Comparison of ENCODE assay signal across 12 mouse cellular contexts in genomic region chr6:95766566-95766965, GRCm38 (mm10).
"Had no signal": no experiment of that assay in that cellular context is flagged by ENCODE, and none has a peak within 500 bp of the region (broad histone marks: within the 10 kb centered on the region; RNA-seq: fewer than 3 reads in every experiment).

No protein-coding gene starts in this region.

- DNase-seq: kidney, adult 11 months; kidney, postnatal 25 days; left cerebral cortex, postnatal 4 days; liver, embryonic 13.5 days; lung, adult 18-20 months; lung, postnatal 4 days had no signal

- H3K36me3 ChIP-seq: kidney, embryonic 15.5 days; limb, embryonic 13.5 days; liver, embryonic 13.5 days; midbrain, embryonic 15.5 days; neural tube, embryonic 12.5 days had no signal

- H3K4me3 ChIP-seq: kidney, embryonic 15.5 days; layer of hippocampus, adult 2 months; limb, embryonic 13.5 days; liver, embryonic 13.5 days; midbrain, embryonic 15.5 days; neural tube, embryonic 12.5 days had no signal

- H3K27ac ChIP-seq: kidney, embryonic 15.5 days; layer of hippocampus, adult 2 months; limb, embryonic 13.5 days; liver, embryonic 13.5 days; midbrain, embryonic 15.5 days; neural tube, embryonic 12.5 days had no signal

- ATAC-seq: lung, postnatal 0 days; midbrain, embryonic 15.5 days had no signal

- H3K27me3 ChIP-seq: kidney, embryonic 15.5 days; limb, embryonic 13.5 days; liver, embryonic 13.5 days; midbrain, embryonic 15.5 days; neural tube, embryonic 12.5 days had no signal

- H3K4me1 ChIP-seq: kidney, embryonic 15.5 days; limb, embryonic 13.5 days; liver, embryonic 13.5 days; midbrain, embryonic 15.5 days; neural tube, embryonic 12.5 days had no signal
